Mouse (Mus musculus): ENCODE data around the gene Tstd2.

DNA sequence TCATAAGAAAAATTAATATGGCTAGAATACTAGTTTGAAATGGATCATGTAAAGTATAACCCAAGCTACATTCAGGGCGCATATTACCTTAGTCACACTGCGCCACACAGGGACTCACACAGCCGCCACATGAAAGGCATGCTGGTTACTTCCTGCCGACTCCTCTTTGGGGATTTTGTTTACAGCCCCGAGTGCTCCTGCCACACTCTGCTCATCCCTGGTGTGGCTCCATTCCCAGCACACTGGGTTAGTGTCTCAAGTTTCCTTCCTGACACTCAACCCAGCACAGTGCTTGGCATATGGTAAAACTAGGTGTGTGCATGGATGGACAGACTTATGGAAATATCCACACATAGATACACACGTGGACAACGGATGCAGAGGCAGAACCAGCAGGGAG is 43.7 kb upstream of the Tstd2 start:
- TF ChIP-seq CTCF (IDR thresholded peaks at IDR 0.05; ENCODE audit: low read depth, low read length): no peak
- TF ChIP-seq GATA1 (IDR thresholded peaks at IDR 0.05; ENCODE audit: borderline replicate concordance, low read length): no peak
- TF ChIP-seq TAL1 (conservative IDR thresholded peaks at IDR 0.05; ENCODE audit: low read depth, low read length): no peak
- no peak for TF ChIP-seq POLR2AphosphoS5 (IDR thresholded peaks at IDR 0.05; ENCODE audit: insufficient replicate concordance, low read depth, low read length)
- TF ChIP-seq GATA2 (IDR thresholded peaks at IDR 0.05; ENCODE audit: borderline replicate concordance, low read depth, low read length): no peak
